Mouse (Mus musculus) testis, adult 2 months (tissue): ENCODE results near the gene Cacna1b. TPM values are rescaled to one million over a fixed set of nuclear protein-coding genes. Genes with fewer than 3 reads are reported as not detected.

ENCODE experiments used
- H3K27ac ChIP-seq: fragments of 200-500 bp; 2 replicates; pipeline ENCODE4 v1.5.1; 2012; ENCODE audit warnings: low read depth, low read length; ENCODE audit not compliant: control insufficient read depth, insufficient read depth
- H3K27me3 ChIP-seq: fragments of 200-500 bp; 2 replicates; pipeline ENCODE4 v1.6.1; 2012; ENCODE audit warnings: mild to moderate bottlenecking, low read length, moderate library complexity; ENCODE audit not compliant: control insufficient read depth, insufficient read depth
- H3K36me3 ChIP-seq: fragments of 200-500 bp; 2 replicates; pipeline ENCODE4 v1.6.1; 2012; ENCODE audit warnings: mild to moderate bottlenecking, low read length; ENCODE audit not compliant: control insufficient read depth, insufficient read depth
- H3K4me1 ChIP-seq: fragments of 200-500 bp; 2 replicates; pipeline ENCODE4 v1.6.1; 2012; ENCODE audit warnings: low read length; ENCODE audit not compliant: control insufficient read depth, insufficient read depth
- H3K4me3 ChIP-seq: fragments of 200-500 bp; 2 replicates; pipeline ENCODE4 v1.5.1; 2012; ENCODE audit warnings: low read depth, mild to moderate bottlenecking, low read length, moderate library complexity, mixed read lengths; ENCODE audit not compliant: control insufficient read depth
- CTCF ChIP-seq: fragments of 200-500 bp; IDR thresholded peaks from 2 replicates; pipeline ENCODE4 v1.5.1; 2012; ENCODE audit warnings: low read depth, mild to moderate bottlenecking, inconsistent platforms, low read length, moderate library complexity; ENCODE audit not compliant: control insufficient read depth, insufficient read depth, insufficient replicate concordance
- POLR2A ChIP-seq: fragments of 200-500 bp; IDR thresholded peaks from 2 replicates; pipeline ENCODE4 v1.6.1; 2012; ENCODE audit warnings: low read depth, mild to moderate bottlenecking, inconsistent platforms, low read length, moderate library complexity; ENCODE audit not compliant: control insufficient read depth
- polyA plus RNA-seq: library from polyadenylated mRNA; depleted of rRNA; stranded (reverse); fragments of >200 nt; gene quantifications from 2 replicates; pipeline ENCODE4 v1.2.3, GENCODE M21; 2012

Cacna1b gene
- polyA plus RNA-seq, 1 experiment, result 3.6 TPM

DNA sequence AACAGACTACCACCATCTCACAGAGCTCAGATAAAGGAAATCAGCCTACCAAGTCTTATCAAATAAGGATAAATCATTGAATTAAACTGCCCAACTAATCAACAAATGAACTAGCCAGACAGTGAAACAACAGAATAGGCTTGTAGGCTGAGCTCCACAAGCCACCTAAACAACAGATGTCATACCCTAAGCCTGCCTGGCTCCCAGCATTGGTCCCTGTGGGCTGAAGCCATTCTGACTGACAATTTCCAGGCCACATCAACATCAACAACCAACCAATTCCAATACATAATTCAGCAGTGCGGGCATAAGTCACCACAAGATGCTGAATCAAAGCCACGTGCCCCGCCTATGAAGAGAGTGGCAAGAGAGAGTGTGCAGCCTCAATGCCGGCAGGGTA lies 78.2 kb downstream of the Cacna1b start:
- TF ChIP-seq POLR2A (no peak), CTCF (no peak)
- Histone ChIP-seq H3K36me3 (no peaks in the 10 kb centered on the region), H3K4me3 (no peak overlapping the region), H3K27me3 (no peaks in the 10 kb centered on the region), H3K4me1 (no peaks in the 10 kb centered on the region), H3K27ac (no peak overlapping the region)

DNA sequence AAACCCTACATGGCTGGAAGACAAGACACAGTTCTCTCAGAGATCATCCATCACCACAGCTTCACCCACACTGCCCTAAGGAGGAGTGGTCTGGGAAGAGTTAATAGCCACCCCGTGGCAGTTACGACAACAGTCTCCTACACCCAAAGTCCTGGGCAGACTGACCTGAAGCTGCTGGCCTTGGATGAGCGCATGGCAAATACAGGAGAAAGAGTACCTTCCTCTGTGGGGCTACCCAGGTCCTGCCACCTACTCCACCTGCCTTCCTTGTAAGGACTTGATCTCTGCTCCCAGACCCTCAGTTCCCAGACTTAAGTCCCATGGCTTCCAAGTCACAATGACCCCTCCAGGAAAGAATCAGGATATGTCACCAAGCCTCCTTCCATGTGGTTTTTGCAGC lies 79.7 kb downstream of the Cacna1b start:
- Histone ChIP-seq H3K4me3 (no peak overlapping the region), H3K27ac (no peak overlapping the region), H3K36me3 (no peaks in the 10 kb centered on the region), H3K27me3 (no peaks in the 10 kb centered on the region), H3K4me1 (peaks cover 4% of the 10 kb centered on the region)
- TF ChIP-seq POLR2A, result no peak
- no peak for TF ChIP-seq CTCF

GRCm38 (mm10) chr2:24680731-24681130 lies 82.2 kb downstream of the Cacna1b start:
- no peak overlapping the region for H3K4me3 ChIP-seq
- H3K27me3 ChIP-seq, result no peaks in the 10 kb centered on the region
- H3K4me1 ChIP-seq, result peaks cover 4% of the 10 kb centered on the region
- no peak overlapping the region for H3K27ac ChIP-seq
- no peaks in the 10 kb centered on the region for H3K36me3 ChIP-seq
- TF ChIP-seq CTCF, result no peak
- no peak for TF ChIP-seq POLR2A

DNA sequence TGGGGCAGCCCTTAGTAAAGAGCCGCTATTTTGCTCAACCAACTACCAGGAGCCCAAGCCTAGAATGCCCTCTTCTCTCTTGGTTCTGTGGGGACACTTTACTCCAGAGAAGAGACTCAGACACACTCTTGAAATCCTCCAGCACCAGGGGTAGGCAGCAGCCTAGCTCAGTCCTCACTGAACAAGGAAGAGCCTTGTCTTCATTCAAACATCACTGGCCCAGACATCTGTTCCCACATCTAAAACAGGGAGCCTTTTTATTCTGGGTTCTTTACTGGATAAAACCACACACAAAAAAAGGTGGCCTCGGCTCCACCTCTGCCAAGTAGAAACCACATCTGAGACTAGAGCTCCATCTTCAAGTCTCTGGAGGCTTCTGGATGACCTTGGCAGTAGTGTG lies 82.8 kb downstream of the Cacna1b start:
- no peaks in the 10 kb centered on the region for H3K27me3 ChIP-seq
- no peaks in the 10 kb centered on the region for H3K36me3 ChIP-seq
- no peak overlapping the region for H3K4me3 ChIP-seq
- TF ChIP-seq CTCF (no peak), POLR2A (no peak)
- no peak overlapping the region for H3K27ac ChIP-seq
- H3K4me1 ChIP-seq, result peaks cover 4% of the 10 kb centered on the region

DNA sequence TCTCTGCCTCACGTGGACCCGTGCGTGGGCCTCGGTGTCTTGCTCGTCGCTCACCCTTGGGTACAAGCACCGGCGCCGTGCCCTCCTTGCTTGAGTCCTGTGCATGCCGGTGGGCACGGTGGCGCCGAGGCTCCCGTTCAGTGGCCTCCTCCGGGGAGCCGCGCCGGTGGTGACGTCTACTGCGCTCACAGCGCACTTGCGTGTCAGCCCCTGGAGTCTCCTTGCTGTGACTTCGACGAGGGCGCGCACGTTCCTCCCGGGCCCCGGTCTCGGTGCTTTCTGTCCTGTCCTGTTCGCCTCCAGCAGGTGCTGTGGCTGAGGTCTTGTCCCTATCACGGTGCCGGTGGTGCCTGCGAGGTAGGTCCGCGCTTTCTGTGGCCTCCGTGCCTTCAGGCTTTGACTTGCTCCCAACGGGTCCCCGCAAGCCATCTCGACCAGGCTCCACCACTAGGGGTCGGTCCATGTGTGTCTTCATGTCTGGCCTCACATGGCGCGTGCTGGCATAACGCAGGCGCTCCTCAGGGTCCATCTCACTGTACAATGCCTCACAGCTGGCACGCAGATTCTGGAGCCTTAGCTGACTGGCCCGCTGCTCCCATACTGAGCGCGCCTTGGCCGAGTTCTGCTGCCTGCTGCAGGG lies 83.8 kb downstream of the Cacna1b start:
- no peaks in the 10 kb centered on the region for H3K36me3 ChIP-seq
- no peak overlapping the region for H3K27ac ChIP-seq
- peak overlapping the region; percentile 37 for H3K4me3 ChIP-seq
- TF ChIP-seq CTCF (peak; percentile 13; the same call in 1 of the 2 replicates), POLR2A (no peak)
- no peaks in the 10 kb centered on the region for H3K27me3 ChIP-seq
- peaks cover 4% of the 10 kb centered on the region for H3K4me1 ChIP-seq

DNA sequence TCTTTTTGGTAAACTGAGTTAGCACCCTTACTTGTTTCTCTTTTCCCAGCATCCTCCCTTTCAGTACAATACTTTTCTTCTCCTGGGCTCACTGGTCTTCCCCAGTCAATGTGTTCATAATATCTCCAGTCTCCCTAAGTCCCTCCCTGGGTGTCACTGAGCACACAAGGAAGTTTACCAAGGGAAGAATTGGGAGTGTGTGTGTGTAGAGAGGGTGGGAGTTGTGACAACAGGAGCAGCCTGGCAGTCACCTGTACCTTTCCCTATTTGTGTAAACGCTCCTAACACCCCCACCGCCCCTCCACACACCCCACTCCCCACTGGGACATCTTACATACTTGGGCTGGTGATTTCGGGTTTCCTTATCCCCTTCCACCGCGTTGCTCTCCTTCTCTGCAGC lies 84.4 kb downstream of the Cacna1b start:
- Histone ChIP-seq H3K27ac (no peak overlapping the region), H3K27me3 (no peaks in the 10 kb centered on the region), H3K36me3 (no peaks in the 10 kb centered on the region), H3K4me3 (no peak overlapping the region), H3K4me1 (peaks cover 4% of the 10 kb centered on the region)
- TF ChIP-seq CTCF (no peak), POLR2A (no peak)

DNA sequence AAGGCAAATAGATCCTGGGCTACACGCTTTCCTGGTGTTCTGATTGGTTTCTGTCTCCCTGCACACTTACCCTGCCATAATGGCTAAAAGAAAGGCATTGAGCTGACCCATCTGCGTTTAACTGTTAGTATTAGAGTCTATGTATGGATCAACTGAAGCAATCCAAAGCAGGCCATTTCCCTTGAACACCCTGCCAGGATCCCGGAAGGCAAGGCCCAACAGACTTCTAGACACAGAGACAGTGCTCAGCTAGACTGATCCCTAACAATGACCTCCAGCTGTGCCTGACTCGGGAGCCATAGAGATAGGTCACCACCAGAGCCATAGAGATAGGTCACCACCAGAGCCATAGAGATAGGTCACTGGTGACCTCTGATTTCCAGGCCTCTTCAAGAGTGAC lies 84.8 kb downstream of the Cacna1b start:
- H3K4me1 ChIP-seq, result peaks cover 4% of the 10 kb centered on the region
- no peaks in the 10 kb centered on the region for H3K27me3 ChIP-seq
- H3K4me3 ChIP-seq, result no peak overlapping the region
- H3K27ac ChIP-seq, result no peak overlapping the region
- no peak for TF ChIP-seq CTCF
- no peaks in the 10 kb centered on the region for H3K36me3 ChIP-seq

DNA sequence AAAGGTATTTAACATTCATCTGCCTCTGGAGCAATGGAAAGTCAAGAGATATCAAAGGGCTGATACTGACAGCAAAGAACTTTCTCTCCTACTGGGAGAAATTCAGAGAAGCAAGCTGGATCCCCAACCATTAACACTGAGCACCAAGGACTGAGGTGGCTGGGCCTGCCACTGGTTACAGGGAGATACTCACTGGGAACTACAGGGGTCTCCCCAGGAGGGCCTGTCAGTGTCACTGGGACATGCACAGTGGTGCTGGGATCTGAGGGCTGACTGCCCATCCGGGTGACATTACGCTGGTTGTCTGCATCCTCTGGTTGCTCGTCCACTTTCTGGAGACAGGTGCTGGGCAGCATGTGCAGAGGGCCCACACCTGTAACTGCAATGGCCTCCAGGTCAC lies 85.3 kb downstream of the Cacna1b start:
- no peak overlapping the region for H3K27ac ChIP-seq
- no peak overlapping the region for H3K4me3 ChIP-seq
- H3K36me3 ChIP-seq, result no peaks in the 10 kb centered on the region
- H3K4me1 ChIP-seq, result peaks cover 4% of the 10 kb centered on the region
- TF ChIP-seq CTCF, result no peak
- TF ChIP-seq POLR2A, result no peak
- no peaks in the 10 kb centered on the region for H3K27me3 ChIP-seq
